Mouse (Mus musculus) forebrain, embryonic 10.5 days (tissue): Measurements from ENCODE around the gene Ccdc150. TPM values are rescaled to one million over a fixed set of nuclear protein-coding genes. Genes with fewer than 3 reads are reported as not detected.
A peak's percentile ranks its signal among the peaks of the same experiment; 100 is the strongest.

Experiments used
- DNase-seq: peaks from one replicate; pipeline ENCODE4 v3.0.0-alpha.2; 2017; ENCODE audit warnings: low spot score; ENCODE audit errors: extremely low spot score
- H3K27ac ChIP-seq: fragments of 300-500 bp; sonication (generic); 2 replicates; pipeline ENCODE4 v1.5.1; 2016; ENCODE audit warnings: mild to moderate bottlenecking
- H3K27me3 ChIP-seq: fragments of 300-500 bp; sonication (generic); 2 replicates; pipeline ENCODE4 v1.6.1; 2016; ENCODE audit warnings: mild to moderate bottlenecking; ENCODE audit not compliant: poor library complexity, severe bottlenecking
- H3K36me3 ChIP-seq: fragments of 300-500 bp; sonication (generic); replicated peaks from 2 replicates; pipeline ENCODE4 v1.6.1; 2016; ENCODE audit warnings: mild to moderate bottlenecking, moderate library complexity
- H3K4me1 ChIP-seq: fragments of 300-500 bp; sonication (generic); 2 replicates; pipeline ENCODE4 v1.6.1; 2016
- H3K4me3 ChIP-seq: fragments of 300-500 bp; sonication (generic); 2 replicates; pipeline ENCODE4 v1.5.1; 2016; ENCODE audit warnings: mild to moderate bottlenecking, moderate library complexity
- H3K9me3 ChIP-seq: fragments of 300-500 bp; sonication (generic); 2 replicates; pipeline ENCODE4 v1.6.1; 2016; ENCODE audit warnings: mild to moderate bottlenecking, moderate library complexity
- WGBS: fragments of 180-500 bp; shearing (Covaris S2); methylation state at CpG from one replicate; pipeline ENCODE4 v1.1.7; 2016; 5-methylcytosine and 5-hydroxymethylcytosine counted together
- polyA plus RNA-seq: library from polyadenylated mRNA; unstranded; fragments of >200 nt; fragmentation: Nextera tagmentation; extraction: Ambion mirVana; gene quantifications from 2 replicates; pipeline ENCODE4 v1.2.1, GENCODE M21; 2016

Gene Ccdc150
- polyA plus RNA-seq, 1 experiment from 2014 or later: 1.1 TPM

GRCm38 (mm10) chr1:54377506-54378051 lies 127.1 kb downstream of the Ccdc150 start:
- H3K27ac ChIP-seq: no peak overlapping the region
- no peak for DNase-seq
- H3K36me3 ChIP-seq: 0 out of 2 replicates have a peak, but pooled peaks cover 6% of the 10 kb centered on the region
- H3K4me3 ChIP-seq: no peak overlapping the region
- no peaks in the 10 kb centered on the region for H3K27me3 ChIP-seq
- no peaks in the 10 kb centered on the region for H3K4me1 ChIP-seq
- no peaks in the 10 kb centered on the region for H3K9me3 ChIP-seq

- no peak overlapping the region for H3K27ac ChIP-seq
- WGBS: 91% methylated on average over 9 of the region's 9 CpGs
- H3K4me3 ChIP-seq: no peak overlapping the region
- 0 out of 2 replicates have a peak, but pooled peaks cover 6% of the 10 kb centered on the region for H3K36me3 ChIP-seq
- no peaks in the 10 kb centered on the region for H3K4me1 ChIP-seq
- H3K9me3 ChIP-seq: no peaks in the 10 kb centered on the region
- H3K27me3 ChIP-seq: no peaks in the 10 kb centered on the region
- peak; percentile 30 for DNase-seq
Measured at GRCm38 (mm10) chr1:54380978-54381914, 130.8 kb downstream of the Ccdc150 start.

- peaks cover 13% of the 10 kb centered on the region for H3K36me3 ChIP-seq
- no peaks in the 10 kb centered on the region for H3K27me3 ChIP-seq
- no peaks in the 10 kb centered on the region for H3K9me3 ChIP-seq
- H3K4me1 ChIP-seq: no peaks in the 10 kb centered on the region
- no peak for DNase-seq
- no peak overlapping the region for H3K4me3 ChIP-seq
- H3K27ac ChIP-seq: no peak overlapping the region
- WGBS: 13% methylated on average over 1 of the region's 1 CpGs
Measured at GRCm38 (mm10) chr1:54384221-54384620, 133.7 kb downstream of the Ccdc150 start.

- Histone ChIP-seq H3K9me3 (no peaks in the 10 kb centered on the region), H3K4me3 (no peak overlapping the region), H3K27me3 (no peaks in the 10 kb centered on the region), H3K36me3 (peaks cover 82% of the 10 kb centered on the region), H3K27ac (no peak overlapping the region), H3K4me1 (no peaks in the 10 kb centered on the region)
- no peak for DNase-seq
Measured at GRCm38 (mm10) chr1:54402736-54403135, 152.3 kb downstream of the Ccdc150 start.

Other genes with a start within 250 kb of the Ccdc150 start
- gene Hecw2, start 55.5 kb upstream of the Ccdc150 start, polyA plus RNA-seq: 2.6 and 3.2 TPM in 2 replicates
- 31.9 and 33.0 TPM in 2 replicates for gene Gtf3c3, start 188.3 kb downstream of the Ccdc150 start, polyA plus RNA-seq